Mouse (Mus musculus): ENCODE results near the gene Kbtbd4. TPM values are rescaled to one million over a fixed set of nuclear protein-coding genes. Genes with fewer than 3 reads are reported as not detected.

The Kbtbd4 gene
- total RNA-seq, 1 experiment from 2014 or later: 26.5 TPM

GRCm38 (mm10) chr2:90904856-90905224 is 300 bp downstream of the Kbtbd4 start:
- DNase-seq: peak; percentile 63

- no peak for DNase-seq
Observed at GRCm38 (mm10) chr2:90906721-90907120, 2.2 kb downstream of the Kbtbd4 start.

- DNase-seq: no peak
Observed at GRCm38 (mm10) chr2:90910861-90911260, 6.3 kb downstream of the Kbtbd4 start.

GRCm38 (mm10) chr2:90911668-90912067 is 7.1 kb downstream of the Kbtbd4 start:
- no peak for DNase-seq

- peak; percentile 62 for DNase-seq
Observed at GRCm38 (mm10) chr2:90913671-90914070, 9.1 kb downstream of the Kbtbd4 start.

- DNase-seq: no peak
Observed at GRCm38 (mm10) chr2:90915516-90915915, 11.0 kb downstream of the Kbtbd4 start.

GRCm38 (mm10) chr2:90916560-90917232 is 12.2 kb downstream of the Kbtbd4 start:
- DNase-seq: no peak

GRCm38 (mm10) chr2:90917233-90917998 is 12.9 kb downstream of the Kbtbd4 start:
- DNase-seq: peak; percentile 91

GRCm38 (mm10) chr2:90917999-90918698 is 13.6 kb downstream of the Kbtbd4 start:
- DNase-seq: peak; percentile 42

- DNase-seq: no peak
Observed at GRCm38 (mm10) chr2:90921178-90921577, 16.6 kb downstream of the Kbtbd4 start.

GRCm38 (mm10) chr2:90922636-90923035 is 18.1 kb downstream of the Kbtbd4 start:
- DNase-seq: no peak

GRCm38 (mm10) chr2:90928566-90928965 is 24.0 kb downstream of the Kbtbd4 start:
- no peak for DNase-seq

GRCm38 (mm10) chr2:90931829-90932228 is 27.3 kb downstream of the Kbtbd4 start:
- DNase-seq: no peak

GRCm38 (mm10) chr2:90932273-90932672 is 27.7 kb downstream of the Kbtbd4 start:
- no peak for DNase-seq

GRCm38 (mm10) chr2:90938362-90938761 is 33.8 kb downstream of the Kbtbd4 start:
- DNase-seq: no peak

GRCm38 (mm10) chr2:90939750-90940149 is 35.2 kb downstream of the Kbtbd4 start:
- DNase-seq: peak; percentile 19

GRCm38 (mm10) chr2:90940233-90941229 is 36.0 kb downstream of the Kbtbd4 start, which contains the start of gene Celf1:
TSS of gene Celf1 (plus strand) at chr2:90940382.
- peak; percentile 93 for DNase-seq

GRCm38 (mm10) chr2:90941744-90942143 is 37.2 kb downstream of the Kbtbd4 start:
- DNase-seq: no peak

GRCm38 (mm10) chr2:90950149-90950548 is 45.6 kb downstream of the Kbtbd4 start:
- DNase-seq: no peak

GRCm38 (mm10) chr2:90950582-90951194 is 46.1 kb downstream of the Kbtbd4 start:
- peak; percentile 21 for DNase-seq

- no peak for DNase-seq
Observed at GRCm38 (mm10) chr2:90953461-90953860, 48.9 kb downstream of the Kbtbd4 start.
